Mouse (Mus musculus) midbrain, embryonic 16.5 days (tissue): ENCODE measurements around the gene Trim63. TPM values are rescaled to one million over a fixed set of nuclear protein-coding genes. Genes with fewer than 3 reads are reported as not detected.
A peak's percentile ranks its signal among the peaks of the same experiment; 100 is the strongest.

Source experiments
- ATAC-seq: fragments of 200-750 bp; cut with Nextera tagmentation; 2 replicates; pipeline ENCODE4 v1.8.0; 2017; ENCODE audit warnings: moderate TSS enrichment
- H3K27ac ChIP-seq: fragments of 300-500 bp; sonication (generic); 2 replicates; pipeline ENCODE4 v1.5.1; 2014; ENCODE audit warnings: mild to moderate bottlenecking, low read length, mixed read lengths
- H3K27me3 ChIP-seq: fragments of 300-500 bp; sonication (generic); 2 replicates; pipeline ENCODE4 v1.6.1; 2014; ENCODE audit warnings: low read depth, low read length, mixed read lengths; ENCODE audit not compliant: control insufficient read depth, insufficient read depth
- H3K36me3 ChIP-seq: fragments of 300-500 bp; sonication (generic); 2 replicates; pipeline ENCODE4 v1.6.1; 2014; ENCODE audit warnings: mild to moderate bottlenecking, low read length, moderate library complexity, mixed read lengths; ENCODE audit not compliant: control insufficient read depth, insufficient read depth
- H3K4me1 ChIP-seq: fragments of 300-500 bp; sonication (generic); 2 replicates; pipeline ENCODE4 v1.6.1; 2014; ENCODE audit warnings: mild to moderate bottlenecking, low read length, mixed read lengths; ENCODE audit not compliant: control insufficient read depth, insufficient read depth
- H3K4me2 ChIP-seq: fragments of 300-500 bp; sonication (generic); 2 replicates; pipeline ENCODE4 v1.6.1; 2014; ENCODE audit warnings: mild to moderate bottlenecking, low read length, mixed read lengths
- H3K4me3 ChIP-seq: fragments of 300-500 bp; sonication (generic); 2 replicates; pipeline ENCODE4 v1.5.1; 2014; ENCODE audit warnings: low read depth, mild to moderate bottlenecking, low read length, moderate library complexity, mixed read lengths
- H3K9ac ChIP-seq: fragments of 300-500 bp; sonication (generic); 2 replicates; pipeline ENCODE4 v1.6.1; 2014; ENCODE audit warnings: low read depth, low read length, mixed read lengths
- H3K9me3 ChIP-seq: fragments of 300-500 bp; sonication (generic); replicated peaks from 2 replicates; pipeline ENCODE4 v1.6.1; 2014; ENCODE audit warnings: mild to moderate bottlenecking, low read length, mixed read lengths; ENCODE audit not compliant: control insufficient read depth, poor library complexity, severe bottlenecking
- WGBS: fragments of 180-500 bp; shearing (Covaris S2); extraction: QIAGEN DNeasy Blood & Tissue Kit; methylation state at CpG from one replicate; pipeline ENCODE4 v1.1.7; 2014; 5-methylcytosine and 5-hydroxymethylcytosine counted together
- polyA plus RNA-seq: library from polyadenylated mRNA; unstranded; fragments of >200 nt; fragmentation: Nextera tagmentation; extraction: Ambion mirVana; gene quantifications from 2 replicates; pipeline ENCODE4 v1.2.1, GENCODE M21; 2015

The Trim63 gene
- polyA plus RNA-seq, 1 experiment from 2014 or later = 0.62 TPM

- no peaks in the 10 kb centered on the region for H3K9me3 ChIP-seq
- H3K4me1 ChIP-seq = no peaks in the 10 kb centered on the region
- H3K9ac ChIP-seq = no peak overlapping the region
- no peaks in the 10 kb centered on the region for H3K27me3 ChIP-seq
- no peak for ATAC-seq
- H3K36me3 ChIP-seq = no peaks in the 10 kb centered on the region
- no peak overlapping the region for H3K27ac ChIP-seq
- WGBS = 92% methylated on average over 4 of the region's 4 CpGs
- no peak overlapping the region for H3K4me2 ChIP-seq
- H3K4me3 ChIP-seq = no peak overlapping the region
Observed at GRCm38 (mm10) chr4:134296523-134296922, 18.4 kb upstream of the Trim63 start.

- ATAC-seq = no peak
- WGBS = 95% methylated on average over 8 of the region's 8 CpGs
Observed at GRCm38 (mm10) chr4:134297369-134297768, 17.6 kb upstream of the Trim63 start.

GRCm38 (mm10) chr4:134298626-134299497 is 16.1 kb upstream of the Trim63 start:
- no peak overlapping the region for H3K27ac ChIP-seq
- no peak overlapping the region for H3K9ac ChIP-seq
- no peak for ATAC-seq
- H3K4me2 ChIP-seq = no peak overlapping the region
- H3K9me3 ChIP-seq = no peaks in the 10 kb centered on the region
- WGBS = 76% methylated on average over 19 of the region's 19 CpGs
- no peak overlapping the region for H3K4me3 ChIP-seq
- H3K4me1 ChIP-seq = no peaks in the 10 kb centered on the region
- no peaks in the 10 kb centered on the region for H3K36me3 ChIP-seq
- H3K27me3 ChIP-seq = no peaks in the 10 kb centered on the region

More at GRCm38 (mm10) chr4:134297369-134297768, 17.6 kb upstream of the Trim63 start:
- Histone ChIP-seq H3K27me3 (no peaks in the 10 kb centered on the region), H3K4me1 (no peaks in the 10 kb centered on the region), H3K4me2 (no peak overlapping the region), H3K9me3 (no peaks in the 10 kb centered on the region), H3K36me3 (no peaks in the 10 kb centered on the region), H3K27ac (no peak overlapping the region), H3K9ac (no peak overlapping the region), H3K4me3 (no peak overlapping the region)

- Histone ChIP-seq H3K4me1 (no peaks in the 10 kb centered on the region), H3K27ac (no peak overlapping the region), H3K4me2 (no peak overlapping the region), H3K9me3 (no peaks in the 10 kb centered on the region), H3K36me3 (no peaks in the 10 kb centered on the region), H3K27me3 (no peaks in the 10 kb centered on the region), H3K4me3 (no peak overlapping the region), H3K9ac (no peak overlapping the region)
- no peak for ATAC-seq
- WGBS = 68% methylated on average over 4 of the region's 4 CpGs
Observed at GRCm38 (mm10) chr4:134299498-134299810, 15.5 kb upstream of the Trim63 start.

GRCm38 (mm10) chr4:134300316-134300715 is 14.6 kb upstream of the Trim63 start:
- no peak overlapping the region for H3K4me2 ChIP-seq
- ATAC-seq = no peak
- H3K9ac ChIP-seq = no peak overlapping the region
- H3K9me3 ChIP-seq = no peaks in the 10 kb centered on the region
- WGBS = 79% methylated on average over 9 of the region's 9 CpGs
- no peaks in the 10 kb centered on the region for H3K36me3 ChIP-seq
- H3K27ac ChIP-seq = no peak overlapping the region
- H3K4me3 ChIP-seq = no peak overlapping the region
- no peaks in the 10 kb centered on the region for H3K4me1 ChIP-seq
- no peaks in the 10 kb centered on the region for H3K27me3 ChIP-seq

GRCm38 (mm10) chr4:134302084-134302483 is 12.8 kb upstream of the Trim63 start:
- ATAC-seq = no peak

GRCm38 (mm10) chr4:134306963-134307362 is 8.0 kb upstream of the Trim63 start:
- Histone ChIP-seq H3K9me3 (no peaks in the 10 kb centered on the region), H3K4me3 (no peak overlapping the region), H3K27ac (no peak overlapping the region), H3K4me1 (peaks cover 6% of the 10 kb centered on the region; the same call in 1 of the 2 replicates), H3K36me3 (no peaks in the 10 kb centered on the region), H3K4me2 (no peak overlapping the region), H3K9ac (no peak overlapping the region), H3K27me3 (no peaks in the 10 kb centered on the region)
- 69% methylated on average over 2 of the region's 2 CpGs for WGBS
- no peak for ATAC-seq

More at GRCm38 (mm10) chr4:134302084-134302483, 12.8 kb upstream of the Trim63 start:
- no peaks in the 10 kb centered on the region for H3K4me1 ChIP-seq
- no peaks in the 10 kb centered on the region for H3K27me3 ChIP-seq
- no peak overlapping the region for H3K4me3 ChIP-seq
- H3K9ac ChIP-seq = no peak overlapping the region
- H3K36me3 ChIP-seq = no peaks in the 10 kb centered on the region
- no peak overlapping the region for H3K4me2 ChIP-seq
- no peaks in the 10 kb centered on the region for H3K9me3 ChIP-seq
- H3K27ac ChIP-seq = no peak overlapping the region
- WGBS = 92% methylated on average over 5 of the region's 5 CpGs

- peak overlapping the region; percentile 23; the same call in 1 of the 2 replicates for H3K27ac ChIP-seq
- H3K36me3 ChIP-seq = no peaks in the 10 kb centered on the region
- peak overlapping the region; percentile 39 for H3K4me2 ChIP-seq
- no peak overlapping the region for H3K4me3 ChIP-seq
- H3K4me1 ChIP-seq = peaks cover 6% of the 10 kb centered on the region; the same call in 1 of the 2 replicates
- ATAC-seq = no peak
- 0 out of 2 replicates have a peak overlapping the region, but pooled peaks have one; percentile 32 for H3K9ac ChIP-seq
- H3K9me3 ChIP-seq = no peaks in the 10 kb centered on the region
- H3K27me3 ChIP-seq = no peaks in the 10 kb centered on the region
- 19% methylated on average over 12 of the region's 12 CpGs for WGBS
Observed at GRCm38 (mm10) chr4:134307367-134308072, 7.4 kb upstream of the Trim63 start.

GRCm38 (mm10) chr4:134310106-134310505 is 4.8 kb upstream of the Trim63 start:
- no peaks in the 10 kb centered on the region for H3K36me3 ChIP-seq
- 97% methylated on average over 7 of the region's 7 CpGs for WGBS
- no peak overlapping the region for H3K4me2 ChIP-seq
- H3K4me1 ChIP-seq = peaks cover 6% of the 10 kb centered on the region; the same call in 1 of the 2 replicates
- no peak overlapping the region for H3K4me3 ChIP-seq
- H3K27me3 ChIP-seq = no peaks in the 10 kb centered on the region
- H3K9ac ChIP-seq = no peak overlapping the region
- H3K27ac ChIP-seq = no peak overlapping the region
- ATAC-seq = no peak
- H3K9me3 ChIP-seq = no peaks in the 10 kb centered on the region
